Mouse (Mus musculus) gastrocnemius, adult 8-10 months (tissue): ENCODE measurements around the gene Fcgr4. TPM values are rescaled to one million over a fixed set of nuclear protein-coding genes. Genes with fewer than 3 reads are reported as not detected.

Experiments
- microRNA-seq: library from miRNA; unstranded; fragments of <30 nt; microRNA quantifications from one replicate; pipeline ENCODE4 v1.2.0, GENCODE M21; 2022
- total RNA-seq, 4 experiments: library from RNA; stranded (reverse); gene quantifications; 2 replicates each; pipeline ENCODE4 v1.2.4; 2022

The Fcgr4 gene
- total RNA-seq, 4 experiments from 2014 or later, result not detected

Small RNA genes within 50 kb of the gene (microRNA-seq; reads per million reads assigned to microRNA genes)
- gene Gm27552 (not detected), gene Mir6546 (not detected)

Other genes with a start within 250 kb of the Fcgr4 start
- 10 to 100 TPM; 16.5 to 20.3 (median 18.0) TPM for gene Atf6, start 151.1 kb upstream of the Fcgr4 start, total RNA-seq
- gene Gm26620, start 133.9 kb upstream of the Fcgr4 start, total RNA-seq, result under 1 TPM in 2 of 4 experiments, not detected in 2; 0.41 to 0.61 TPM
- gene Dusp12, start 133.4 kb upstream of the Fcgr4 start, total RNA-seq, result 1 to 10 TPM; 6.4 to 7.9 (median 6.8) TPM
- gene Fcrlb, start 106.0 kb upstream of the Fcgr4 start, total RNA-seq, result not detected
- not detected for gene Fcrla, start 91.3 kb upstream of the Fcgr4 start, total RNA-seq
- gene Fcgr2b, start 42.4 kb upstream of the Fcgr4 start, total RNA-seq, result 1 to 10 TPM in 3 of 4 experiments, under 1 TPM in 1; 0.94 to 2.2 (median 1.4) TPM
- 1 to 10 TPM in 3 of 4 experiments, under 1 TPM in 1; 0.73 to 1.8 (median 1.4) TPM for gene Fcgr3, start 46.0 kb downstream of the Fcgr4 start, total RNA-seq
- 1 to 10 TPM in 3 of 4 experiments, under 1 TPM in 1; 0.56 to 1.3 (median 1.2) TPM for gene Cfap126, start 95.0 kb downstream of the Fcgr4 start, total RNA-seq
- gene Sdhc, start 131.7 kb downstream of the Fcgr4 start, total RNA-seq, result 100 to 1,000 TPM; 597 to 760 (median 703) TPM
- 10 to 100 TPM in 3 of 4 experiments, 1 to 10 TPM in 1; 5.2 to 26.1 (median 16.9) TPM for gene Mpz, start 131.8 kb downstream of the Fcgr4 start, total RNA-seq
- gene Pcp4l1, start 177.3 kb downstream of the Fcgr4 start, total RNA-seq, result 10 to 100 TPM; 40.2 to 94.7 (median 71.0) TPM
- gene Nr1i3, start 195.1 kb downstream of the Fcgr4 start, total RNA-seq, result under 1 TPM in 1 of 4 experiments, not detected in 3; 0.21 TPM
- 10 to 100 TPM; 46.4 to 50.9 (median 50.4) TPM for gene Tomm40l, start 203.6 kb downstream of the Fcgr4 start, total RNA-seq
- 1 to 10 TPM in 2 of 4 experiments, not detected in 2; 1.5 to 6.1 TPM for gene Apoa2, start 206.1 kb downstream of the Fcgr4 start, total RNA-seq
- gene Fcer1g, start 215.4 kb downstream of the Fcgr4 start, total RNA-seq, result 1 to 10 TPM in 3 of 4 experiments, under 1 TPM in 1; 0.85 to 3.1 (median 2.3) TPM
- under 1 TPM in 2 of 4 experiments, not detected in 2; 0.09 to 0.36 TPM for gene Adamts4, start 231.5 kb downstream of the Fcgr4 start, total RNA-seq
- 100 to 1,000 TPM; 830 to 997 (median 868) TPM for gene Ndufs2, start 232.5 kb downstream of the Fcgr4 start, total RNA-seq